Mouse (Mus musculus): Measurements from ENCODE around the gene Tbc1d32. TPM values are rescaled to one million over a fixed set of nuclear protein-coding genes. Genes with fewer than 3 reads are reported as not detected.
"Not testable (repeated sequence)": the region's sequence is repeated elsewhere in the genome, so short reads cannot be mapped to it uniquely, and the experiment has no call there.

Gene Tbc1d32
- total and polyA plus RNA-seq, 3 experiments, result not detected

GRCm38 (mm10) chr10:56181727-56182126, 46.8 kb downstream of the Tbc1d32 start:
- TF ChIP-seq MYB (IDR thresholded peaks at IDR 0.05; ENCODE audit: low read depth, low read length) (no peak), GATA1 (IDR thresholded peaks at IDR 0.05; ENCODE audit: low read depth, low read length) (no peak), ZKSCAN1 (IDR thresholded peaks at IDR 0.05; ENCODE audit: low read depth, low read length) (no peak), MYC (IDR thresholded peaks at IDR 0.05; ENCODE audit: low read depth, low read length) (no peak)
- H3K79me2 ChIP-seq (ENCODE audit: control insufficient read depth, insufficient read depth, low read length, poor library complexity), result no peaks in the 10 kb centered on the region
- H3K36me3 ChIP-seq (ENCODE audit: control insufficient read depth in 1 of 2, insufficient read depth in 2 of 2, low read length in 2 of 2), result no peaks in the 10 kb centered on the region
- H3K4me3 ChIP-seq (ENCODE audit: control insufficient read depth in 1 of 2, insufficient read depth in 1 of 2, low read depth in 2 of 2, low read length in 2 of 2), result no peak overlapping the region
- no peak overlapping the region for H3K27ac ChIP-seq (ENCODE audit: control insufficient read depth, low read depth, low read length)
- H3K4me1 ChIP-seq (ENCODE audit: control insufficient read depth in 1 of 2, insufficient read depth in 2 of 2, low read length in 2 of 2), result no peaks in the 10 kb centered on the region
- H3K27me3 ChIP-seq (ENCODE audit: control insufficient read depth in 1 of 2, insufficient read depth in 2 of 2, low read length in 2 of 2), result no peaks in the 10 kb centered on the region
- no peak for DNase-seq (ENCODE audit: low read depth, low spot score)
- no peak overlapping the region for H3K9ac ChIP-seq (ENCODE audit: control insufficient read depth, low read depth, low read length, poor library complexity, severe bottlenecking)
- no peaks in the 10 kb centered on the region for H3K9me3 ChIP-seq (replicated peaks; ENCODE audit: insufficient read depth, low read length)

- no peaks in the 10 kb centered on the region for H3K27me3 ChIP-seq (ENCODE audit: control insufficient read depth in 1 of 2, insufficient read depth in 2 of 2, low read length in 2 of 2)
- no peak overlapping the region for H3K27ac ChIP-seq (ENCODE audit: control insufficient read depth, low read depth, low read length)
- H3K79me2 ChIP-seq (ENCODE audit: control insufficient read depth, insufficient read depth, low read length, poor library complexity), result no peaks in the 10 kb centered on the region
- no peak overlapping the region for H3K9ac ChIP-seq (ENCODE audit: control insufficient read depth, low read depth, low read length, poor library complexity, severe bottlenecking)
- H3K36me3 ChIP-seq (ENCODE audit: control insufficient read depth in 1 of 2, insufficient read depth in 2 of 2, low read length in 2 of 2), result no peaks in the 10 kb centered on the region
- no peak for TF ChIP-seq EP300 (IDR thresholded peaks at IDR 0.05; ENCODE audit: low read depth in 1 of 2, low read length in 2 of 2)
- TF ChIP-seq CTCF (IDR thresholded peaks at IDR 0.05 in 2 of 3, conservative IDR thresholded peaks at IDR 0.05 in 1 of 3; ENCODE audit: control insufficient read depth in 1 of 3, insufficient read depth in 1 of 3, low read depth in 2 of 3, low read length in 3 of 3, poor library complexity in 1 of 3, severe bottlenecking in 1 of 3), result no peak
- TF ChIP-seq E2F4 (IDR thresholded peaks at IDR 0.05; ENCODE audit: borderline replicate concordance, low read depth, low read length), result no peak
- TF ChIP-seq SIN3A (IDR thresholded peaks at IDR 0.05; ENCODE audit: low read length), result no peak
- TF ChIP-seq CHD1 (IDR thresholded peaks at IDR 0.05; ENCODE audit: low read depth, low read length), result no peak
- TF ChIP-seq ELF1 (IDR thresholded peaks at IDR 0.05; ENCODE audit: low read depth, low read length), result no peak
- no peak for TF ChIP-seq ZC3H11A (IDR thresholded peaks at IDR 0.05; ENCODE audit: low read depth, low read length)
- no peak for TF ChIP-seq NRF1 (IDR thresholded peaks at IDR 0.05; ENCODE audit: insufficient read depth, low read depth, low read length, poor library complexity, severe bottlenecking)
- no peak for TF ChIP-seq CHD2 (IDR thresholded peaks at IDR 0.05; ENCODE audit: low read length)
- no peak for TF ChIP-seq USF1 (IDR thresholded peaks at IDR 0.05; ENCODE audit: low read depth, low read length)
- TF ChIP-seq MAX (IDR thresholded peaks at IDR 0.05; ENCODE audit: low read length), result no peak
- H3K4me1 ChIP-seq (ENCODE audit: control insufficient read depth in 1 of 2, insufficient read depth in 2 of 2, low read length in 2 of 2), result no peaks in the 10 kb centered on the region
- no peak for DNase-seq (ENCODE audit: low read depth, low spot score)
- H3K4me3 ChIP-seq (ENCODE audit: control insufficient read depth in 1 of 2, insufficient read depth in 1 of 2, low read depth in 2 of 2, low read length in 2 of 2), result no peak overlapping the region
- H3K9me3 ChIP-seq (replicated peaks; ENCODE audit: insufficient read depth, low read length), result no peaks in the 10 kb centered on the region
Measured at GRCm38 (mm10) chr10:56173184-56173583, 55.3 kb downstream of the Tbc1d32 start.

GRCm38 (mm10) chr10:56167721-56168120, 60.8 kb downstream of the Tbc1d32 start:
- not testable (repeated sequence) for H3K9me3 ChIP-seq (replicated peaks; ENCODE audit: insufficient read depth, low read length); H3K4me3 ChIP-seq (ENCODE audit: control insufficient read depth in 1 of 2, insufficient read depth in 1 of 2, low read depth in 2 of 2, low read length in 2 of 2); H3K36me3 ChIP-seq (ENCODE audit: control insufficient read depth in 1 of 2, insufficient read depth in 2 of 2, low read length in 2 of 2); H3K27ac ChIP-seq (ENCODE audit: control insufficient read depth, low read depth, low read length); H3K4me1 ChIP-seq (ENCODE audit: control insufficient read depth in 1 of 2, insufficient read depth in 2 of 2, low read length in 2 of 2); H3K79me2 ChIP-seq (ENCODE audit: control insufficient read depth, insufficient read depth, low read length, poor library complexity); DNase-seq (ENCODE audit: low read depth, low spot score); H3K27me3 ChIP-seq (ENCODE audit: control insufficient read depth in 1 of 2, insufficient read depth in 2 of 2, low read length in 2 of 2); H3K9ac ChIP-seq (ENCODE audit: control insufficient read depth, low read depth, low read length, poor library complexity, severe bottlenecking)

Data from MEL (cell line).